Mouse (Mus musculus): Measurements from ENCODE around the gene Ptprn2.
"Not testable (repeated sequence)": the region's sequence is repeated elsewhere in the genome, so short reads cannot be mapped to it uniquely, and the experiment has no call there.

Ptprn2 gene

DNA sequence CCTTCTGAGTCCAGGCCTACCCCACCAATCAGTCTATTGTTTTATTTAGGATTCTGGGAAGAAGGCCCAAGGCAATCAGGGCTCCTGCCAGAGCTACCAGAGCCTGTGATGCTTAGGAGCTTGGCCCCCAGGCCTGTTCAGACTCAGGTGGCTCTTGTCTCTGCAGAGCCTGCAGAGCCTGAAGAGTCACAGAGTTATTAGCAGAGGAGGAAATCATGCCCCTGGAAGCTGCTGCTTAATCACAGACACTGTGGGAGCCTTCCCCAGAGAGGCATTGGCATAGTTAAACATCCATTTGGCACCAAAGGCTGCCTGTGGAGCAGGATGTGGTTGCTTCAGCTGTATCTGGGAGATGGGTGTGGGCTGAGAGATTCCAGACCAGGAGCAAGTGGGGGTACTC is 30.3 kb downstream of the Ptprn2 start:
- peak; percentile 86 for DNase-seq

DNA sequence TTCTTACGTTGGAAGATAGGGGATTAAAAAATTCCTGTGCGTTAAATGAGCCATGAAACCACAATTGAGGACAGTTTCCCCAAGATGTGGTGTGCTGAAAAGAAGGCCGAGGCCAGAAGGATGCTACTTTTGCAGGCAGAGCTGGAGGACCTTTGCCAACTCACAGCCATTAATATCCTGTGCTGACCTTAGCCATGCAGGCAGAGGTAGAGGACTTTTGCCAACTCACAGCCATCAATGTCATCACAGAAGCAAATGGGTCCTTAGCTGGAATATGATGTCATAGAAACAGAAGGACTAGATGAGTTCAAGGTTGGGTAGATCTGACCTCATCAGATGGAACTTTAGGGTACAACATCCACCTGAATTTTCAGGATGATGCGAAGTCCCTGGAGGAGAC is 43.3 kb downstream of the Ptprn2 start:
- DNase-seq = peak; percentile 50

- peak; percentile 44 for DNase-seq
Measured at GRCm38 (mm10) chr12:116533281-116533680, 47.8 kb downstream of the Ptprn2 start.

GRCm38 (mm10) chr12:116539305-116539704 is 53.8 kb downstream of the Ptprn2 start:
- no peak for DNase-seq

- DNase-seq = peak; percentile 89
Measured at GRCm38 (mm10) chr12:116540608-116541007, 55.1 kb downstream of the Ptprn2 start.

GRCm38 (mm10) chr12:116550031-116550430 is 64.5 kb downstream of the Ptprn2 start:
- DNase-seq = peak; percentile 95

- no peak for DNase-seq
Measured at GRCm38 (mm10) chr12:116551516-116551915, 66.0 kb downstream of the Ptprn2 start.

DNA sequence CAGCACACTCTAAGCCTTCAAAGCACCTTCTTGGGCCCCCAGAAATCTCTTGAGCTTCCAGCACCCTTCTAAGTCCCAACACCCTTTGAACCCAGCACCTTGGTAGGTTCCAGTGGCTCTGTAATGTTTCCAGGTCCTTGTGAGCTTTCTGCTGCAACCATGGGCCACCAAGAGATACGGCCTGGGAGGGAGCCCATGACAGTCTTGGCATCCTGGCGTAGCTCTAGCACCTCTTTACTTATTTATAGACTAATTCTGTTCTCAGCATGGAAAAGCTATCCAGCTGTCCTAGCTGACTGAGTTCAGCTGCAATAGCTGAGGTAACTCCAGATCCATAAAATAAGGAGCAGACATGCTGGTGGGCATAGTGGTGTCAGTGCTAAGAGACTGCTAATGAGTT is 66.8 kb downstream of the Ptprn2 start:
- DNase-seq = peak; percentile 93

DNA sequence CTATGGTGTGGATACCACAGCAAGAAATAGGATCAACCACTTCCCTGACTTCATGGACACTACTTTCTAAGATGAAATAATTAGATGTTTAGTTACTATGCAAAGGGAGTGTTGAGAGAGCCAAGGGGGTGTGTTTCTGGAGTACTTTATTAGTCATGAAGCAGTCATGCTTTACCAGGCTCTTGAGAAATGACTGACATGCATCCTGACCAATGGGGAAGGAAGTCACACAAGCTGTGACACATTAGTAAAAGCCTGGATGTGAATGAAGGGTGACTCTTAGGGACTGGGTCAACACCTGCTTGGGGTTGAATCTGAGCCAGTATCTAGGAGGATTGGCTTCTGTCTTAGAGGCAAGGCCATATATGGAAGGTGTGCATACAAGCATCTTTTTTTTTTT is 67.8 kb downstream of the Ptprn2 start:
- DNase-seq = peak; percentile 36

- DNase-seq = no peak
Measured at GRCm38 (mm10) chr12:116555964-116556363, 70.4 kb downstream of the Ptprn2 start.

DNA sequence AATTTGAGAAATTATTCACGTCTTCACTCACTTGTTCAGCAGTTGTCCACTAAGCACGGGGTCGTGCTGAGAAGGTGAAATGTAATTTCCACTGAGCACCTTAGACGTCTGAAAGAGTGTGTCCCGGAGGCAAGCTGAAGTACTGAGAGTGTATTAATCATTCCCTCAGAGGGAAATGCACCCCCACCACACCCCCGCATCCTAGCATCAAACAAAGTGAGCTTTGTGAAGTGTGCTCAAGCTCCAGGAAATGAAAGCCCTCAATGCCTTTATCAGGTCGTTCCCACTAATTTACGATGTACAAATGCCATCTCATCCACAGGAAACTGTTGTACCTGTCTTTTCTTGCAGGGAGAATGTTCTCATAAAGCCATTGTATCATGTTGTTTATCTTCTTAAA is 78.9 kb downstream of the Ptprn2 start:
- peak; percentile 60 for DNase-seq

GRCm38 (mm10) chr12:116566672-116567071 is 81.2 kb downstream of the Ptprn2 start:
- DNase-seq = peak; percentile 78

DNA sequence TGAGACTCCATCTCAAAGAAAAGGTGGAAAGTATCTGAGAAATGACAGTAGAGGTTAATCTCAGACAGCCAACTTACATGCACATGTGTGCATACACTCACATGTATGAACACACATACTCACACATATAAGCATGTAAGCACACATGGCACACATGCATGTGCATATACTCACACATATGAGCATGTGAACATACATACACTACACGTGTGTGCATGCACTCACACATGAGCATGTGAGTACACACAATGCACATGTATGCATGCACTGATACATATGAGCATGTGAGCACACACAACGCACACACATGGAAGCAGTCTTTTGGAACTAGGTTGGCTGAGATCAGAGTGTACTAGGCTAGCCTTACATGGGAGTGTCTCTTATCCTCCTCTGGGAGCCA is 81.7 kb downstream of the Ptprn2 start:
- no peak for DNase-seq

- DNase-seq = no peak
Measured at GRCm38 (mm10) chr12:116569568-116569967, 84.0 kb downstream of the Ptprn2 start.

DNA sequence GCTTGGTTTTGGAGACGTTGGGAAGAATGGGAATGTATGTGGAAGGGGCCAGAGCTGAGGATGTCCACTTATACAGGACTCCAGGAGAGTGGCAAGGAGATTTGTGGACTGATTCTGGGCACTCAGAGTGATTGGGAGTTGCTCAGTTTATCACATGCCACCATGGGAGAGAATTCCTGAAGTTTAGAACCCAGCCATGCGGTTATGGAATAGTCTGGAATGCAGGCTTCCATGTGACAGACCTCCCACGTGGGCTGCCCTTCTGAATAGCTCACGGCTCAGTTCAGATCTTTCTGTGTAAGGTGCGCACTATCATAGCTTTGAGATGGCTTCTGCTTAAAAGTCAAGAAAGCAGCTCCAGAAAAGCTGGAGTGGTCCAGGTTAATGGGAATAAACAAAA is 88.6 kb downstream of the Ptprn2 start:
- DNase-seq = no peak

DNA sequence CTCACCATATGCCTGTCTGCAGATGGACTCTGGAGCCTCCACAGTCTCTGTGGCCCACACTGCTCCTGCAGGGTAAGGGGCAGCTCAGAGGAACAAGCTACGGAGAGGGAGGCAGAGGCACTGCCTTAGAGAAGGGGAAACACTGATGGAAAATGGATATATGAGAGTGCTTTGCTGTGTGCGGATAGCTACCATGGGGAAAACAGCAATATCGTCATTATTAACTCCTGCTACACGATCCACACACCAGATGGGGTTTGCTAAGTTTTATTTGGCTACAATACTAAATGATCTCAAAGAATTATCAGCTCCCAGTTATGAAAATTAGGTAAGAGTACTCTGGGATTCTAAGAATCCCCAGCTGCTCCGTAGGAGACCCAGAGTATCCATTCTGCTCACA is 89.2 kb downstream of the Ptprn2 start:
- no peak for DNase-seq

GRCm38 (mm10) chr12:116577917-116578316 is 92.4 kb downstream of the Ptprn2 start:
- DNase-seq = not testable (repeated sequence)

- no peak for DNase-seq
Measured at GRCm38 (mm10) chr12:116580827-116581544, 95.5 kb downstream of the Ptprn2 start.

- DNase-seq = peak; percentile 91
Measured at GRCm38 (mm10) chr12:116581864-116582263, 96.3 kb downstream of the Ptprn2 start.

DNA sequence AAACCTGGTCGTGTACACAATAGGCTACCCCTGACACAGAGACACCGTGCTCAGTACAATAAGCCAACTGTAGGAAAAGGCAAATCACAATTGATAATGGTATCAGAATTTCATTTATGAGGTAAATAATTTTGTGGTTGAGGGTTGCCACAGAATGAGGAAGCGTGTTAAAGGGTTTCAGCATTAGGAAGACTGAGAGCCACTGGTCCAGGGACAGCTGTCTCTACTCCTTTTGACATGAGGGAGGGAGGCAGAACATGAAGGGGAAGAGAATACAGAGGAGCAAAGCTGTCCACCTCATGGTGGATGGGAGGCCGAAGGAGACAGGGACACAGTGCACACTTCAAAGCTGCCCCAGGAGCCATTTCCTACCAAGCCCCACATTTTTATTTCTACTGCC is 97.3 kb downstream of the Ptprn2 start:
- no peak for DNase-seq

GRCm38 (mm10) chr12:116585001-116585400 is 99.5 kb downstream of the Ptprn2 start:
- DNase-seq = no peak

GRCm38 (mm10) chr12:116586167-116586566 is 100.6 kb downstream of the Ptprn2 start:
- no peak for DNase-seq

- DNase-seq = no peak
Measured at GRCm38 (mm10) chr12:116587548-116587947, 102.0 kb downstream of the Ptprn2 start.

DNA sequence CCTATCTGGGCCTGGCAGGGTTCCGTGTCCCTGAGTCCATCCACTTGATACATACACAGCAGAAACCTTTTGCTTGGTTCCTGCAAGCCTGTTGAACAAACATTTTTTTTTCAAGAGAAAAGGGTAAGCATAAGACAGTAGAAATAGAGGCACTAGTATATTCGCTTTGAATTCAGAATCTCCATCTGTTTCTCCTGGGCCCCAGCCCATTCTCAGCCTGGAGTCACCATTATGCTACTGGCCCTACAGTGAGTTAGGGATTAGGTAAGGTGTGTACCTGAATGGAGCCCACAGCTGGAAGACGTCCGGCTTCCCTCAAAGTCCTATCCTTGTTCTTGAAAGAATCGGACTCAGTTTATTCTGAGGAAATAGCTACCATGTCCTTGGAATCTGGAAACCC is 104.6 kb downstream of the Ptprn2 start:
- peak; percentile 14 for DNase-seq

GRCm38 (mm10) chr12:116594457-116594856 is 108.9 kb downstream of the Ptprn2 start:
- peak; percentile 60 for DNase-seq
